Mouse (Mus musculus) liver, adult (tissue): ENCODE measurements around the gene Zfr.

Experiments
- GATA4 ChIP-seq: IDR thresholded peaks from 2 replicates; pipeline ENCODE4 v1.6.1; 2014; ENCODE audit warnings: mild to moderate bottlenecking, low read length; ENCODE audit not compliant: insufficient replicate concordance

Gene Zfr

DNA sequence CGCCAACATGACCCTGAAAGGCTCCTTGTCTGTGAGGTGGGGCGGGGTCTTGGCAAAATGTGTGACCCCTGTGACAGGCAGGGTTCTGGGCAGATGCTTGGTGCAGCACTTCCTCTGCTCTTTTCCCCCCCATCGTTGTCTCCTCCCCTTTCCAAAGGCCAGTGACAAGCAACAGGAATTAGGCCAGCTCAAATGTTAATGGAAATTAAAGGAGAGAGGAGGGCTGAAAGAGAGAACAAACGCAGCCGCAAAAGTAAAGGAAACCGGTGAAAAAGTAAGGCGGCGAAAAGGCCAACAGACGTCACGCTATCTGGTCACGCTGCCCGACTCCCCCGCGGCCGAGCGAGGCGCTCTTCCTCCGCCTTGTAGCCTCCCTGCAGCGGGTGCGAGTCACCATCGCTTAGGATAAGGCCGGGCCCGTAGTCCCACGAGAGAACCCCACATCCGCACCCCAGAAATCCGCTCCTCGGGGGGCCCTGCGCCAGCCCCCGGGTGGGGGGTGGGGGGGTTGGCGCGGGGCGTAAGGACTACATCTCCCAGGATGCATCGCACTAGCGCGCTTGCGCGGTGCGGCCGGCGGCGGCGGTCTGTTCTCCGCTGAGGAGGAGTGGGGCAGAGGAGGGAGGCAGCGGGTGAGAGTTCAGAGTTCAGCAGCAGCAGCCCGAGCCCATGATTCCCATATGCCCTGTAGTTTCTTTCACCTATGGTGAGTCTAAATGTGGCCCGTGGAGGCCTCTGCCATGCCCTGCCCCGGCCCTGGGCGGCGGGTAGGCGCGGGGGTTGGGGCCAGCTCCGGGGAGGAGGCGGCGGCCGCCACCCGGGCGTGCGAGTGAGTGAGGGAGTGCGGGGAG is at the start of gene Zfr:
Gene Zfr (plus strand): TSS at position 590 of the 851 bp plus-strand sequence.
- peak; percentile 46; the same call in 1 of the 2 replicates for TF ChIP-seq GATA4

DNA sequence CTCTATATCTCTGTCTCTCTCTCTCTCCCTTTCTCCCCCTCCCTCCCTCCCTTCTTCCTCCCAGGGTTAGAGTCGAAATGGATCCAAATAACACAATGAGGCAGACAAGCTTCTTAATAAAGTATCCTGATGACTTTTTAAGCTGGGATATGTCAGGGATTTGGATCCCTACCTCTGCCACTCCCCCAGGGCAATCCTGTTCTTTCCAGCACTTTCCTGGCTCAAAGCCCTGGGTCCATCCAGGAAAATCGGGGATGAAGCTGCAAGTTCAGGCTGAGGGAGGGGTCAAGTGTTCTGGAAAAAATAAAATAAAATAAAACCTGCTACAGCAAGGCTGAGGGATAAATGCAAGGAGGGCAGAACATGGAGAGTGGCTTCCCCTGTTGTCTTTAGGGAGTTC is 49.7 kb upstream of the Zfr start:
- no peak for TF ChIP-seq GATA4

DNA sequence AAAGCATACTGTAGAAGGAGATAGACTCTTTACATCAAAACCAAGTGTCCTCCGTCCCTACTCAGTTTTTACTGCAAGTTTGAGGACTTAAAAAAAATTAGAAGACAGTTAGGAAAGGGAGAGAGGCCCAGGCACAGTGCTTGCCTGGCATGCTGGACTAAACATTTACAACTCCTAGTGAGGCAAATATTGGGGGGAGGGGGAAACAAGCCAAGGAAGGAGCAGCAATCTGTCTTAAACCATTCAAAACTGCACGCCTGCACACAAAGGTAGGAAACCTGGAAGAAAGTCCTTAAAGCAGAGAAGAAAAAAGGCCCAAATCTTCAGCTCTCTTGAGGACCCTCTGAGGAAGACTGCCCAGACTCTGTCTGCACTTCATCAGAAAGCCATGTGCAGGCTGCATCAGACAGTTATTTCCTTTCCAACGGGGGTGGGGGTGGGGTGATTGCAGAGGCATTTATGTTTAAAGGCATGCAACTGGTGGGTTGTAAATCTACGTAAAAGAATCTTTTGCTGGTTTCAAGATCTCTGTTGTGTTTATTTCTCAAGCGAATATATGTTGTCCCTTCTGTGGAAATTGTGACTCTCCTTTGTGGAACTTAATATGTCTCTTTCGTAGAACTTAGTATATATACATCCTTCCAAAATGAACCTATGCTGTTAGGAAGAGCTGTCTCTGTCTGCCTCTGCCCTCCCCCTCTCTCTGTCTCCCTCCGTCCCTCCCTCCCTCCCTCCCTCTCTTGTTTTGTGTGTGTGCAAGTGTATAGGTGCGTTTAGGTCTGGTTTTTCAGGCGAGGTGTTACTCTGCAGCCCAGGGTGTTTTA is 49.0 kb upstream of the Zfr start:
- no peak for TF ChIP-seq GATA4

DNA sequence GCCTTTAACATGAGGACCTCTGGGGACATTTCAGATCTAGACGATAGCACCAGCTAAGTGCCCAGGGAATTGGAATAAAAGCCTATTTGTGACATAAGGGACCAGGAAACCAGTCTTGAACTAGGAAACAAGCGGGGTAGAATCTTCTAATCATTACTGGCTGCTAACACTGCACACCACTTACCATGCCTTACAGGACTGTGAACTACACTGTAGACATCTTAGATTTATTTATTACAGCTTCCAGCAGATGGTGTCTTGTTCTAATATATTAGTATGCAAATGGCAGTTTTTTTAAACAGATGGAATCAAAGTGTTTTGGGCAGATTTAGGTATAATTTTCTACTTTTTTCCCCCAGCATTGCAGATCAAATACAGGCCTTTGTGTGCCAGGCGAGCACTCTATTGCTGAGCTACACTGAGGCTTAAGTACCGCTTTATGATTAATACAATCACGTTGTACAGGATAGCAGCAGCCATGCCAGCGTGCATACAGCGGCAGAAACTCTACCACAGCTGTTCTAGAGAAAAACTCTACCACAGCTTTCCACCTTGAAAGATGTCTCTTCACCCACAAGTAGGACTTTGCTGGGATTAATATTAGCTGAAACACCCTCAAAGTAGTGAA is 44.8 kb upstream of the Zfr start:
- no peak for TF ChIP-seq GATA4

DNA sequence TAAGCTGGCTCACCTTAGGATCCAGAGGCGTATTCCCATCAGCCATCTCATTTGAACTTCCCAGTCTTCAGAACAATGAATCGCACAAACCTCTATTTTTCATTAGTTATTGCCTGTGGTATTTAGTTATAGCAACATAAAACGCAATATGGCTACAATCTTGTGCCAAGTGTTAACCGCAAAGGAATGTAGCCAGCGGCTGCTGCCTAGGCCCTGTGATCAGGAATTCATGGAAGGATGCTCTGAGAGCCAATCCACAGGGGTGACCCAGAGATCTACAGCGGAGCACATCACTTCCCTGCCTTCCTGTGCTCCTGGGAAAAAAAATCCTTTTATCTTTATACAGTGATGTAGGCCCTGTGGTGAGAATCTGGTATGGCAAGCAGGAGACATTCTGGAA is 43.2 kb upstream of the Zfr start:
- TF ChIP-seq GATA4 = no peak

DNA sequence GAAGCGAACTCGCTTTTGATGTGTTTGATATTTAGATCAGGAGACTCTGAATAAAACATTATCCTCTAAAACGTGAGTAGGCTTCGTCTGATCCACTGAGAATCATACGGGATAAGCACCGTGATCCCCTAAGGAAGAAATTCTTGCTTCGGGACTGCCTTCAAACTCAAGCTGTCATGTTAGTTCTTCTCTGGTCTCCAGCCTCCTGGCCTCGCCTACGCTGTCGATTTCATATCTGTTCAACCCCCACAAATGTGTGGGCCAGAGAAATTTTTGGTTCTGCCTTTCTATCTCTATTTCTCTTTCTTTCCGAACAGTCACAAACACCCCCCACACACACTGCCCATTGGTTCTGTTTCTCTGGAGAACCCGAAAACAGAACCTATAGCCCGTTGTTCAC is 35.3 kb upstream of the Zfr start:
- no peak for TF ChIP-seq GATA4

DNA sequence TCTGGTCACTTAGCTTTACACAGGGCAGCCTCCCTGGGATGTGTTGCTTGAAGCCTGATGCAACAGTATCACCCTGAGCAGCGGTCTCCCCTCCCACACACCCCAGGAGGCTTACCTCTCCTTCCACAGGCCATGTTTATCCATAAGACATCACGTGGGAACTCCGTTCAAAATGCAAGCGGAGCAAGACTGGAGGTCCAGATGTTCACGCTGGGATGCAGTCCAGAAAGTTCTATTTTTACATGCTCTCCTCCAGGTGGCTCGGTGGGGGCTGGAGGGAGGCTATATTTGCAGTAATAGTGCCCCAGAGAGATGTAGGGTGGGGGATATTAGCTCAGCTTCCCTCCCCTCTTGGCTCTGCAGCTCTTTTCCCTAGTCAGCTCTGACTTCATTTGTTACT is 33.5 kb upstream of the Zfr start:
- no peak for TF ChIP-seq GATA4

DNA sequence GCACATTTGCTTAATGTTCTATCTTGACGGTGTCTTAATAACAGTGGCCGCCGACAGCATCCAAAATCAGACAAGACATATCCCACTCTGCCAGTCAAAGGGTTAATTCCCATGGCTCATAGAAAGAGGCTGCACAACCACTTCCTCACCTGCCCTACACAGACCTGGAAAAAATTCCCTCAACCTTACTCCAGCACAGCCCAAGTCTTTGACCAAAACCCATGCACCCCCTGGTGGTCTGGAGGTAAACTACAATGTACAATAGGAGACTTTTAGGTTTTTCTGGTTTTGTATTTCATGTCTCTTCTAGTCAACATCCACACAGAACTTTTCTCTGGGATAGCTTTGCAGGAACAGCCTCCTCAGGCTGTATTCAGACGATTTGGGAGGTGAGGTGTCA is 32.8 kb upstream of the Zfr start:
- TF ChIP-seq GATA4 = no peak

DNA sequence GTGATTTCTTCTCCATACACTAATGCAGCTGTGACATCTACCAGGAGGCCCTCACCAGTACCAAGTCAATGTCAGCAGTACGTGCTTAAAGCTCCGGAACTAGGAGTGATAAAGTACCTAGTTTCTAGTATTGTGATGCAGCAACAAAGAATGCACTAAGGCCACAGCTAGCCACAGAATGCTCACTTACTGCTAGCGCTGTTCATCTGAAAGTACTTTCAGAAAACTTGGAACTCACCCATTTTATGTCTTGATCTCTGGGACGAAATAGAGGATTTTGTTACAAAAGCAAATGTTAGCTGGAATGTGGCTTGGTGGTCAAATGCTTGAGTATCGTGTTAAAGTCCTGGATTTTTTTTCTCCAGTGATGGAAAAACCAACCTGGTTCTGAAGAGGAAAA is 30.0 kb upstream of the Zfr start:
- TF ChIP-seq GATA4 = no peak

DNA sequence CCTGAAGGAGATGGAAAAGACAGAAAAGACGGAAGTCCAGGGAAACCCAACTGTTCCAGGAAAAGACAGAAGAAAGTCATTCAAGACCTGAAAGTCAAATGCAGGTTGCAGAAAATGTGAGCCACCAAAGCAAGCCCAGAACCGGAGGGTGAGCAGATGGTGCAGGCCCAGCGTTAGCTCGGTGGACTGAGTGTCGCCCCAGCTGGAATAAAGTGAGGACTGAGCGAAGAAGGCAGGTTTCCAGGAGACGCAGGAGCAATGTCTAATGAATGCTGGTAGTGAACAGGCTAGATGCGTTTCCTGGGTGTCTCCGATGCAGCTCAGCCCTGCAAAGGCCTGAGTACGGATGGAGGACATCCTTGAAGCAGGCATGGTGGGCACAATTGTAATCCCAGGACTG is 29.5 kb upstream of the Zfr start:
- no peak for TF ChIP-seq GATA4

DNA sequence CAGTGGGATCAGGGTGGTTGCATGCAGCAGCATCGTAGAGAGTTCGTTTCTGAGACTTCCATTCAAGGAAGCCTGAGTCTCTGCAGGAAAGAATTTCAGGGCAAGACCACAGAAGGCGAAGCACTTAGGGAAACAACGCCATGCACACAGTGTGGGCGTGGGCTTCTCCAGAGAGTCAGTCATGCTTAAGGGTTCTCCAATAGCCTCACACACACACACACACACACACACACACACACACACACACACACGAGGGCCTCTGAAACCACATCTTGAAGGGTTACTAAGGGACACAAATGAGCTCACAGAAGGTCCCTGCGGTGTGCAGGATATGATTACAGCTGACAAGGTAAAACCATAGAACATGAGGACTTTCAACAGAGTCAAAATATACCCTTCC is 27.5 kb upstream of the Zfr start:
- TF ChIP-seq GATA4 = no peak

DNA sequence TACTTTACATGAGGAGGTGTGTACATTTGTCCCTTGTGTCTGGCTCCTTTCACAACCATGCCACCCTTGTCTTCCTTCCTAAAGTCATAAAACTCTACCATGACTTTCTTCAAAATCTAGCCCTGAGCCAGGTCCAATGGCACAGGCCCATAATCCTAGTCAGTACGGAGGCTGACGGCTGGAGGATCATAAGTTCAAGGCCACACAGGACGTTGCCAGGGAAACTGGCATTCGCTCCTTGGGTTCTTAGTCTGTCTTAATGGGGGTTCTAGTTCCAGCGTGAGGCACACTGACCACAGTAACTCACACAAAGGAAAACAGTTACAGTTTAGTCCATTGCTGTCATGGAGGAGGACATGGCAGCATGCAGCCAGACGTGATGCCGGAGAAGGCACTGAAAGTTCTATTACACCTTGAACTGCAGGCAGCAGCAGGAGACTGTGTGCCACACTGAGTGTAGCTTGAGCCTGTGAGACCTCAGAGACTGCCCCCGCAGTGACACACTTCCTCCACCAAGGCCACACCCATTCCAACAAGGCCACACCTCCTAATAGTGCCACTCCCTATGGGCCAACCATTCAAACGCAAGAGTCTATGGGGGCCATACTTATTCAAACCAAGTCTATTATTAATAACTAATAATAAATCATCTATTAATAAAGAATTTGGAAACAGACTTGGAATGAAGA is 26.5 kb upstream of the Zfr start:
- TF ChIP-seq GATA4 = no peak

DNA sequence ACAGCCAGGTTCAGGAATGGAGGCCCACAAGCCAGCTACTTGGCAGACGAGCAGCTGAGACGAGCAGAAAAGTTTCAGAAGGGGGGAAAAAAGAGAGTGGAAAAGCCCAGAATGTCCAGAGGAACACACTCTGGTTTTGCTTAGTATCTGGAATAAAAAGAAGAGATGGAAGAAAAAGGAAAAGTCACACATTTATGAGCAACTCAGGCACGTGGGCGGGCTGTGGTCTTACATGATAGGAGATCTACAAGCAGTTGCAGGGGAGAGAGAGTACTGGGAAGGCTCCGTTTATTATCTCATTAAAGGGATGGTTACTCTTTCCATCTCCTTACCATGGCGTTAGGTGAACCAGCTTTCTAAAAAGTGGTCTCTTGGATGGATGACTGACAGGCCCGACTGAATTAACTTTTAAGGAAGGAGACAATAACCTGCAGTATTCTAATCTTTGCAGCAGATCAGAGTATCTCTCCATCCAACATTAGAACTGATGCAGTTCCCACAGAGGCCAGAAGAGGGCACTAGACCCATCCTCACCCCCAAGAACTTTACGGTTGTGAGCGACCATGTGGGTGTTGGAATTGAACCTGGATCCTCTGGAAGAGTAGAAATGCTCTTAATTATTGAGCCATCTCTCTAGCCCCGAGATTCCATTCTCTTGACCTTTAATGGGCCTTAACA is 25.7 kb upstream of the Zfr start:
- TF ChIP-seq GATA4 = no peak

DNA sequence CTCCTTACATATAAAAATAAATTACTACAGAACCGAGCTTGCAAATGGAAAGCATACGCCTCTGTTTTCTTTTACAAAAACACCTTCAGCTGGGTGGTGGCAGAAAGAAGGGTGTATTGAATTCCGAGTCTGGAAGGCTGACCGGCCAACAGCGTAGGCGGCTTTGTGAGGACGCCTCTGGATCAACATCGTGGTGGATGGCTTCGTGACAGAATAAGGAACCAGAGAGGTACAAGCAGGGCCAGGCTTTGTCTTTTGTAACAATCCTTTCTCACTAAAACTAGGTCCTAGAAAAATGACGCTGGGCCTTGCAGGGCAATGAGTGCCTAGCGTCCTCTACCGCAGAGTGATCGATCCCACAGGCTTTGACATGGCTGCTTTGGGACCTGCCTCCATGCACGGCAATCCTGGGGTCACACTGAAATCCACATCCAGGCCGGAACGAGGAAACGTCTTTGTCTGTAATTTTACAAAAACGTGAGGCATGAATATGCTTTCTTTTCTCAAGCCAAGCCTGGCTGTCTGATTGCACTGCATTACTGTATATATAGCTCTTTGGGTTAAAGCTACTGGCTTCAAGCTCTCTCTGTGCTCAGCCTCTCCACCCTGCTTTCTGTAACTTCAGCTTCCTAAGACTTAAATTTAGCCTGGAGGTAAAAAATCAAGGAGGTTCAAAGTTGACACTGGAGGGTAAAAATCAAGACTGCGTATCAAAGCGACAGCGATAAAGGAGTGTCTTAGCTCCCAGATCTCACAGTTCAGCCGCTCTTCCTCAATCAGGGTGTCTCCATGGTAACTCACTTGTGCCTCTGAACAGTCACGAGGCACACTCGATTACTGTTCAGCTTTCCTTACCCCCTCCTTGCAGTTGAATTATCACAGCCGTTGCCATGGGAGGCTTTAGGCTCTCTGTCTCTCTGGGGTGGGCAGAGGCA is 24.3 kb upstream of the Zfr start:
- TF ChIP-seq GATA4 = no peak
